Mouse (Mus musculus): ENCODE data around the gene Mto1.

DNA sequence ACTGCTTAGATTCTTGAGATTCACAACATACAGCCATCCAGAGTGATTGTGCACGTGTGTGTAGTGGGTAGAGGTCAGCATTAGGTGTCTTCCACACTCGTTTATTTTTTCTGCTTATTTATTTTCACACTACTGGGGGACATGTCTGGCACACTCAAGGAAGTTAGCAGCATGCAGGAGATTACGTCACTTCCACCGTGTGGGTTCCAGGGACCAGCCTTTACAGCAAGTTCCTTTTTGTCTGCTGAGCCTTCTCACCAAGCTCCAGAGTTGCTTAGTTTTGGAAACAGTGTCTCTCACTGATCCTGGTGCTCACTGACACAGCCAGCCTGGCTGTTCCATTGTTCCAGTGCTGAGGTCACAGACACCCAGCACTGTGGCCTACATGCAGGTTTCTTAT, 3.4 kb downstream of the Mto1 start:
- no peak for TF ChIP-seq CTCF (IDR thresholded peaks at IDR 0.05 in 2 of 3, conservative IDR thresholded peaks at IDR 0.05 in 1 of 3; ENCODE audit: control insufficient read depth in 1 of 3, insufficient read depth in 1 of 3, low read depth in 2 of 3, low read length in 3 of 3, poor library complexity in 1 of 3, severe bottlenecking in 1 of 3)
- no peak for TF ChIP-seq UBTF (IDR thresholded peaks at IDR 0.05; ENCODE audit: borderline replicate concordance, insufficient read depth, low read depth, low read length)
- TF ChIP-seq ZNF384 (IDR thresholded peaks at IDR 0.05; ENCODE audit: low read depth, low read length): no peak
- TF ChIP-seq EP300 (IDR thresholded peaks at IDR 0.05; ENCODE audit: low read depth in 1 of 2, low read length in 2 of 2): no peak
- no peak for TF ChIP-seq USF1 (IDR thresholded peaks at IDR 0.05; ENCODE audit: low read depth, low read length)
- TF ChIP-seq MAZ (IDR thresholded peaks at IDR 0.05; ENCODE audit: low read depth, low read length): no peak
- no peak for TF ChIP-seq CHD2 (IDR thresholded peaks at IDR 0.05; ENCODE audit: low read length)
- TF ChIP-seq BHLHE40 (IDR thresholded peaks at IDR 0.05; ENCODE audit: borderline replicate concordance, low read depth, low read length): no peak
- no peak for TF ChIP-seq CHD1 (IDR thresholded peaks at IDR 0.05; ENCODE audit: low read depth, low read length)
